Mouse (Mus musculus): Measurements from ENCODE around the gene Vps39. TPM values are rescaled to one million over a fixed set of nuclear protein-coding genes. Genes with fewer than 3 reads are reported as not detected.

Gene Vps39
- polyA plus RNA-seq, 1 experiment from 2014 or later = 26.8 TPM

- no peaks in the 10 kb centered on the region for H3K9me3 ChIP-seq (replicated peaks; ENCODE audit: control insufficient read depth, low read length)
- H3K9ac ChIP-seq (replicated peaks; ENCODE audit: low read length) = no peak overlapping the region
- no peak overlapping the region for H3K4me2 ChIP-seq (ENCODE audit: low read depth, low read length)
- ATAC-seq (replicated peaks; ENCODE audit: insufficient number of reproducible peaks, low FRiP score, low TSS enrichment, low read depth) = no peak
- no peaks in the 10 kb centered on the region for H3K27me3 ChIP-seq (ENCODE audit: control insufficient read depth, insufficient read depth, low read length)
- no peak overlapping the region for H3K4me3 ChIP-seq (ENCODE audit: low read depth, low read length)
- H3K4me1 ChIP-seq (ENCODE audit: control insufficient read depth, insufficient read depth, low read length) = no peaks in the 10 kb centered on the region
- H3K27ac ChIP-seq (replicated peaks; ENCODE audit: low read depth, low read length) = no peak overlapping the region
- no peak for DNase-seq (ENCODE audit: low spot score)
- H3K36me3 ChIP-seq (replicated peaks; ENCODE audit: control insufficient read depth, insufficient read depth, low read depth, low read length) = no peaks in the 10 kb centered on the region; the same call in 1 of the 2 replicates
- 75% methylated on average over 4 of the region's 4 CpGs for WGBS
Observed at GRCm38 (mm10) chr2:120315077-120315476, 37.9 kb downstream of the Vps39 start.

- no peak for ATAC-seq (replicated peaks; ENCODE audit: insufficient number of reproducible peaks, low FRiP score, low TSS enrichment, low read depth)
- Histone ChIP-seq H3K4me3 (ENCODE audit: low read depth, low read length) (no peak overlapping the region), H3K4me1 (ENCODE audit: control insufficient read depth, insufficient read depth, low read length) (no peaks in the 10 kb centered on the region), H3K9me3 (replicated peaks; ENCODE audit: control insufficient read depth, low read length) (no peaks in the 10 kb centered on the region), H3K9ac (replicated peaks; ENCODE audit: low read length) (no peak overlapping the region), H3K27me3 (ENCODE audit: control insufficient read depth, insufficient read depth, low read length) (no peaks in the 10 kb centered on the region), H3K36me3 (replicated peaks; ENCODE audit: control insufficient read depth, insufficient read depth, low read depth, low read length) (no peaks in the 10 kb centered on the region; the same call in 1 of the 2 replicates), H3K27ac (replicated peaks; ENCODE audit: low read depth, low read length) (no peak overlapping the region), H3K4me2 (ENCODE audit: low read depth, low read length) (no peak overlapping the region)
- 82% methylated on average over 4 of the region's 4 CpGs for WGBS
- DNase-seq (ENCODE audit: low spot score) = no peak
Observed at GRCm38 (mm10) chr2:120314487-120314886, 38.5 kb downstream of the Vps39 start.

DNA sequence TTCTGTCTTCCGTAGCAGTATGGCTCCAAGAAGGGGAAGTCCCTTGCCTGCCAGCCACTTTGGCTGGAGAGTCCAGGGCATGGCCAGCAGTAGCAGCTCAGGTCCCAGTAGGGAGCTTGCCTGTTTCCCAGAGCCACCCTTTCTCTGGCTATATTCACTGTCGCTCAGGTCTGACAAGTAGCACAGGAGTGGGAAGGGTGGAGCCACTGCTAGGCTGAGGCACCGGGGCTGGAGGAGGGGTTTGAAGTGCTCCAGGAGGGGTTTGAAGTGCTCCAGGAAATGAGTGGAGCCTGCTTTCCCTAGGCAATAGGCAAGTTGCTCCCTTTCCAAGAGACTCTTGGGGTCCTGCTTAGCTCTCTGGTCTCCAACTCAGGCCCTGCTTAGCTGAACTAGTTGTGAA is 39.0 kb downstream of the Vps39 start, which contains the start of gene Pla2g4f:
Gene Pla2g4f, minus strand, starts transcription at position 190 of the 400 bp plus-strand sequence.
- Histone ChIP-seq H3K9ac (replicated peaks; ENCODE audit: low read length) (no peak within 1 kb of the TSS), H3K27me3 (ENCODE audit: control insufficient read depth, insufficient read depth, low read length) (no peaks in the 10 kb centered on the region), H3K4me3 (ENCODE audit: low read depth, low read length) (no peak within 1 kb of the TSS), H3K27ac (replicated peaks; ENCODE audit: low read depth, low read length) (no peak within 1 kb of the TSS), H3K4me2 (ENCODE audit: low read depth, low read length) (no peak within 1 kb of the TSS), H3K36me3 (replicated peaks; ENCODE audit: control insufficient read depth, insufficient read depth, low read depth, low read length) (no peaks in the 10 kb centered on the region; the same call in 1 of the 2 replicates), H3K9me3 (replicated peaks; ENCODE audit: control insufficient read depth, low read length) (no peaks in the 10 kb centered on the region), H3K4me1 (ENCODE audit: control insufficient read depth, insufficient read depth, low read length) (no peaks in the 10 kb centered on the region)
- WGBS = 60% methylated on average over 3 of the region's 3 CpGs
- no peak for DNase-seq (ENCODE audit: low spot score)
- no peak for ATAC-seq (replicated peaks; ENCODE audit: insufficient number of reproducible peaks, low FRiP score, low TSS enrichment, low read depth)

GRCm38 (mm10) chr2:120312276-120312825 is 40.6 kb downstream of the Vps39 start:
- ATAC-seq (replicated peaks; ENCODE audit: insufficient number of reproducible peaks, low FRiP score, low TSS enrichment, low read depth) (no peak), DNase-seq (ENCODE audit: low spot score) (no peak)
- Histone ChIP-seq H3K36me3 (replicated peaks; ENCODE audit: control insufficient read depth, insufficient read depth, low read depth, low read length) (no peaks in the 10 kb centered on the region; the same call in 1 of the 2 replicates), H3K27ac (replicated peaks; ENCODE audit: low read depth, low read length) (no peak overlapping the region), H3K4me2 (ENCODE audit: low read depth, low read length) (no peak overlapping the region), H3K9me3 (replicated peaks; ENCODE audit: control insufficient read depth, low read length) (no peaks in the 10 kb centered on the region), H3K4me3 (ENCODE audit: low read depth, low read length) (no peak overlapping the region), H3K27me3 (ENCODE audit: control insufficient read depth, insufficient read depth, low read length) (no peaks in the 10 kb centered on the region), H3K9ac (replicated peaks; ENCODE audit: low read length) (no peak overlapping the region), H3K4me1 (ENCODE audit: control insufficient read depth, insufficient read depth, low read length) (no peaks in the 10 kb centered on the region)
- 71% methylated on average over 7 of the region's 7 CpGs for WGBS

- Histone ChIP-seq H3K36me3 (replicated peaks; ENCODE audit: control insufficient read depth, insufficient read depth, low read depth, low read length) (no peaks in the 10 kb centered on the region), H3K4me1 (ENCODE audit: control insufficient read depth, insufficient read depth, low read length) (no peaks in the 10 kb centered on the region), H3K27ac (replicated peaks; ENCODE audit: low read depth, low read length) (no peak overlapping the region), H3K4me2 (ENCODE audit: low read depth, low read length) (no peak overlapping the region), H3K4me3 (ENCODE audit: low read depth, low read length) (no peak overlapping the region), H3K9ac (replicated peaks; ENCODE audit: low read length) (no peak overlapping the region), H3K27me3 (ENCODE audit: control insufficient read depth, insufficient read depth, low read length) (no peaks in the 10 kb centered on the region), H3K9me3 (replicated peaks; ENCODE audit: control insufficient read depth, low read length) (no peaks in the 10 kb centered on the region)
- ATAC-seq (replicated peaks; ENCODE audit: insufficient number of reproducible peaks, low FRiP score, low TSS enrichment, low read depth) = no peak
- no peak for DNase-seq (ENCODE audit: low spot score)
- 32% methylated on average over 3 of the region's 3 CpGs for WGBS
Observed at GRCm38 (mm10) chr2:120304113-120304512, 48.8 kb downstream of the Vps39 start.

GRCm38 (mm10) chr2:120301076-120301475 is 51.9 kb downstream of the Vps39 start:
- H3K4me1 ChIP-seq (ENCODE audit: control insufficient read depth, insufficient read depth, low read length) = no peaks in the 10 kb centered on the region
- DNase-seq (ENCODE audit: low spot score) (no peak), ATAC-seq (replicated peaks; ENCODE audit: insufficient number of reproducible peaks, low FRiP score, low TSS enrichment, low read depth) (no peak)
- no peak overlapping the region for H3K9ac ChIP-seq (replicated peaks; ENCODE audit: low read length)
- H3K9me3 ChIP-seq (replicated peaks; ENCODE audit: control insufficient read depth, low read length) = no peaks in the 10 kb centered on the region
- no peak overlapping the region for H3K4me2 ChIP-seq (ENCODE audit: low read depth, low read length)
- no peaks in the 10 kb centered on the region for H3K36me3 ChIP-seq (replicated peaks; ENCODE audit: control insufficient read depth, insufficient read depth, low read depth, low read length)
- H3K4me3 ChIP-seq (ENCODE audit: low read depth, low read length) = no peak overlapping the region
- H3K27ac ChIP-seq (replicated peaks; ENCODE audit: low read depth, low read length) = no peak overlapping the region
- 92% methylated on average over 6 of the region's 6 CpGs for WGBS
- H3K27me3 ChIP-seq (ENCODE audit: control insufficient read depth, insufficient read depth, low read length) = no peaks in the 10 kb centered on the region

- Histone ChIP-seq H3K4me2 (ENCODE audit: low read depth, low read length) (no peak overlapping the region), H3K4me3 (ENCODE audit: low read depth, low read length) (no peak overlapping the region), H3K4me1 (ENCODE audit: control insufficient read depth, insufficient read depth, low read length) (no peaks in the 10 kb centered on the region), H3K27me3 (ENCODE audit: control insufficient read depth, insufficient read depth, low read length) (no peaks in the 10 kb centered on the region), H3K9me3 (replicated peaks; ENCODE audit: control insufficient read depth, low read length) (no peaks in the 10 kb centered on the region), H3K27ac (replicated peaks; ENCODE audit: low read depth, low read length) (no peak overlapping the region), H3K36me3 (replicated peaks; ENCODE audit: control insufficient read depth, insufficient read depth, low read depth, low read length) (no peaks in the 10 kb centered on the region), H3K9ac (replicated peaks; ENCODE audit: low read length) (no peak overlapping the region)
- WGBS = 88% methylated on average over 4 of the region's 4 CpGs
- ATAC-seq (replicated peaks; ENCODE audit: insufficient number of reproducible peaks, low FRiP score, low TSS enrichment, low read depth) (no peak), DNase-seq (ENCODE audit: low spot score) (no peak)
Observed at GRCm38 (mm10) chr2:120299866-120300265, 53.1 kb downstream of the Vps39 start.

DNA sequence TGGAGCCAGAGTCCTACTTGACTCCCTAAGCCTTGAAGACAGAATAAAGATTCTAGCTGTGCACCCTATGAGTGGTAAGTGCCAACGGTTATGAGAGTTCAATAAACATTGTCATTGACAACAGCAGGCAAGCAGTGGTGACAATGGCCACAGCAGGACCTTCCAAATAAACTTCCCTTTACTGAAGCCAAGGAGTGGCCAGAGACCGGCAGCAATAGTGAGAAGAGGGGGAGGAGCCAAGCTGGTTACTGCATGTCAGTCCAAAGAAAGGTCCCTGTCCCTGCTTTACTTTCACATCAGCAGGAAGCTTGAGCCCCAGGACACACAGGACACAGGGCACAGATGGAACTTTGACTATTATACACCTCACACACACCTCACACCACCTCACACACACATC is 56.8 kb downstream of the Vps39 start:
- H3K27ac ChIP-seq (replicated peaks; ENCODE audit: low read depth, low read length) = no peak overlapping the region
- H3K36me3 ChIP-seq (replicated peaks; ENCODE audit: control insufficient read depth, insufficient read depth, low read depth, low read length) = no peaks in the 10 kb centered on the region
- ATAC-seq (replicated peaks; ENCODE audit: insufficient number of reproducible peaks, low FRiP score, low TSS enrichment, low read depth) (no peak), DNase-seq (ENCODE audit: low spot score) (no peak)
- 26% methylated on average over 2 of the region's 2 CpGs for WGBS
- H3K4me1 ChIP-seq (ENCODE audit: control insufficient read depth, insufficient read depth, low read length) = no peaks in the 10 kb centered on the region
- H3K4me3 ChIP-seq (ENCODE audit: low read depth, low read length) = no peak overlapping the region
- no peak overlapping the region for H3K4me2 ChIP-seq (ENCODE audit: low read depth, low read length)
- H3K9ac ChIP-seq (replicated peaks; ENCODE audit: low read length) = no peak overlapping the region
- no peaks in the 10 kb centered on the region for H3K27me3 ChIP-seq (ENCODE audit: control insufficient read depth, insufficient read depth, low read length)
- H3K9me3 ChIP-seq (replicated peaks; ENCODE audit: control insufficient read depth, low read length) = no peaks in the 10 kb centered on the region

All from embryonic facial prominence, embryonic 11.5 days (tissue).